Mouse (Mus musculus) stomach, embryonic 15.5 days (tissue): ENCODE results near the gene Cnep1r1. TPM values are rescaled to one million over a fixed set of nuclear protein-coding genes. Genes with fewer than 3 reads are reported as not detected.
A peak's percentile ranks its signal among the peaks of the same experiment; 100 is the strongest.

ENCODE experiments used
- ATAC-seq: fragments of 200-750 bp; cut with Nextera tagmentation; 2 replicates; pipeline ENCODE4 v1.8.0; 2017; ENCODE audit warnings: low read depth, moderate number of reproducible peaks, moderate TSS enrichment; ENCODE audit not compliant: insufficient read depth, low FRiP score
- H3K27ac ChIP-seq: fragments of 300-500 bp; sonication (generic); 2 replicates; pipeline ENCODE4 v1.5.1; 2015; ENCODE audit warnings: mild to moderate bottlenecking, inconsistent platforms
- H3K27me3 ChIP-seq: fragments of 300-500 bp; sonication (generic); replicated peaks from 2 replicates; pipeline ENCODE4 v1.6.1; 2015; ENCODE audit warnings: inconsistent platforms
- H3K36me3 ChIP-seq: fragments of 300-500 bp; sonication (generic); 2 replicates; pipeline ENCODE4 v1.6.1; 2015; ENCODE audit warnings: inconsistent platforms
- H3K4me1 ChIP-seq: fragments of 300-500 bp; sonication (generic); 2 replicates; pipeline ENCODE4 v1.6.1; 2015; ENCODE audit warnings: inconsistent platforms
- H3K4me2 ChIP-seq: fragments of 300-500 bp; sonication (generic); 2 replicates; pipeline ENCODE4 v1.6.1; 2015; ENCODE audit warnings: mild to moderate bottlenecking, inconsistent platforms
- H3K4me3 ChIP-seq: fragments of 300-500 bp; sonication (generic); replicated peaks from 2 replicates; pipeline ENCODE4 v1.5.1; 2015; ENCODE audit warnings: inconsistent platforms
- H3K9ac ChIP-seq: fragments of 300-500 bp; sonication (generic); 2 replicates; pipeline ENCODE4 v1.6.1; 2015; ENCODE audit warnings: inconsistent platforms
- H3K9me3 ChIP-seq: fragments of 300-500 bp; sonication (generic); 2 replicates; pipeline ENCODE4 v1.6.1; 2016; ENCODE audit warnings: inconsistent platforms
- WGBS: fragments of 180-500 bp; shearing (Covaris S2); methylation state at CpG from one replicate; pipeline ENCODE4 v1.1.7; 2015; 5-methylcytosine and 5-hydroxymethylcytosine counted together
- polyA plus RNA-seq: library from polyadenylated mRNA; unstranded; fragments of >200 nt; fragmentation: Nextera tagmentation; extraction: Ambion mirVana; gene quantifications from 2 replicates; pipeline ENCODE4 v1.2.1, GENCODE M21; 2015

Gene Cnep1r1
- polyA plus RNA-seq, 1 experiment from 2014 or later = 51.4 TPM

GRCm38 (mm10) chr8:88137748-88138484 lies 19.3 kb downstream of the Cnep1r1 start, which contains the start of gene Heatr3:
Heatr3 (plus strand) TSS chr8:88137855.
- peaks cover 20% of the 10 kb centered on the region for H3K36me3 ChIP-seq
- H3K4me2 ChIP-seq = peak within 1 kb of the TSS; percentile 84
- H3K27me3 ChIP-seq = no peaks in the 10 kb centered on the region
- peak within 1 kb of the TSS; percentile 92 for H3K27ac ChIP-seq
- WGBS = under 1% methylated on average over 79 of the region's 79 CpGs
- ATAC-seq = peak; percentile 98
- peaks cover 7% of the 10 kb centered on the region; the same call in 1 of the 2 replicates for H3K4me1 ChIP-seq
- peak within 1 kb of the TSS; percentile 74 for H3K9ac ChIP-seq
- peak within 1 kb of the TSS; percentile 97 for H3K4me3 ChIP-seq
- H3K9me3 ChIP-seq = no peaks in the 10 kb centered on the region

GRCm38 (mm10) chr8:88139256-88139655 lies 20.7 kb downstream of the Cnep1r1 start:
- H3K4me1 ChIP-seq = peaks cover 7% of the 10 kb centered on the region; the same call in 1 of the 2 replicates
- no peak overlapping the region for H3K27ac ChIP-seq
- 87% methylated on average over 3 of the region's 3 CpGs for WGBS
- H3K36me3 ChIP-seq = peaks cover 15% of the 10 kb centered on the region
- no peak overlapping the region for H3K4me2 ChIP-seq
- H3K9me3 ChIP-seq = no peaks in the 10 kb centered on the region
- H3K27me3 ChIP-seq = no peaks in the 10 kb centered on the region
- H3K4me3 ChIP-seq = no peak overlapping the region
- no peak for ATAC-seq
- H3K9ac ChIP-seq = no peak overlapping the region

- no peak overlapping the region for H3K9ac ChIP-seq
- 85% methylated on average over 3 of the region's 3 CpGs for WGBS
- peaks cover 10% of the 10 kb centered on the region for H3K36me3 ChIP-seq
- no peaks in the 10 kb centered on the region for H3K9me3 ChIP-seq
- no peak overlapping the region for H3K4me3 ChIP-seq
- no peaks in the 10 kb centered on the region for H3K27me3 ChIP-seq
- peaks cover 7% of the 10 kb centered on the region; the same call in 1 of the 2 replicates for H3K4me1 ChIP-seq
- no peak overlapping the region for H3K27ac ChIP-seq
- no peak overlapping the region for H3K4me2 ChIP-seq
- ATAC-seq = no peak
These were observed 23.1 kb downstream of the Cnep1r1 start for GRCm38 (mm10) chr8:88141629-88142028.

- 81% methylated on average over 5 of the region's 5 CpGs for WGBS
- no peaks in the 10 kb centered on the region for H3K27me3 ChIP-seq
- H3K4me3 ChIP-seq = no peak overlapping the region
These were observed 25.5 kb downstream of the Cnep1r1 start for GRCm38 (mm10) chr8:88144041-88144440.

GRCm38 (mm10) chr8:88150910-88151371 lies 32.4 kb downstream of the Cnep1r1 start:
- no peak overlapping the region for H3K27ac ChIP-seq
- H3K4me1 ChIP-seq = no peaks in the 10 kb centered on the region
- H3K27me3 ChIP-seq = no peaks in the 10 kb centered on the region
- ATAC-seq = no peak
- no peak overlapping the region for H3K4me2 ChIP-seq
- 0 out of 2 replicates have a peak, but pooled peaks cover 8% of the 10 kb centered on the region for H3K36me3 ChIP-seq
- WGBS = 96% methylated on average over 6 of the region's 6 CpGs
- H3K9me3 ChIP-seq = no peaks in the 10 kb centered on the region
- H3K9ac ChIP-seq = no peak overlapping the region
- H3K4me3 ChIP-seq = no peak overlapping the region

More at GRCm38 (mm10) chr8:88144041-88144440, 25.5 kb downstream of the Cnep1r1 start:
- no peaks in the 10 kb centered on the region for H3K9me3 ChIP-seq
- peaks cover 15% of the 10 kb centered on the region for H3K36me3 ChIP-seq
- no peaks in the 10 kb centered on the region for H3K4me1 ChIP-seq
- H3K27ac ChIP-seq = no peak overlapping the region
- H3K9ac ChIP-seq = no peak overlapping the region
- no peak overlapping the region for H3K4me2 ChIP-seq
- no peak for ATAC-seq

GRCm38 (mm10) chr8:88160237-88160995 lies 41.8 kb downstream of the Cnep1r1 start:
- Histone ChIP-seq H3K4me2 (no peak overlapping the region), H3K27me3 (no peaks in the 10 kb centered on the region), H3K9me3 (no peaks in the 10 kb centered on the region), H3K4me1 (no peaks in the 10 kb centered on the region), H3K4me3 (no peak overlapping the region), H3K27ac (no peak overlapping the region), H3K36me3 (peaks cover 51% of the 10 kb centered on the region), H3K9ac (no peak overlapping the region)
- WGBS = 84% methylated on average over 10 of the region's 10 CpGs
- no peak for ATAC-seq

GRCm38 (mm10) chr8:88161439-88161838 lies 42.9 kb downstream of the Cnep1r1 start:
- no peaks in the 10 kb centered on the region for H3K27me3 ChIP-seq
- H3K36me3 ChIP-seq = peaks cover 54% of the 10 kb centered on the region
- no peak for ATAC-seq
- no peaks in the 10 kb centered on the region for H3K4me1 ChIP-seq
- no peaks in the 10 kb centered on the region for H3K9me3 ChIP-seq
- H3K4me2 ChIP-seq = no peak overlapping the region
- 73% methylated on average over 5 of the region's 5 CpGs for WGBS
- no peak overlapping the region for H3K27ac ChIP-seq
- H3K4me3 ChIP-seq = no peak overlapping the region
- H3K9ac ChIP-seq = no peak overlapping the region

- H3K4me1 ChIP-seq = no peaks in the 10 kb centered on the region
- no peak overlapping the region for H3K27ac ChIP-seq
- 0 out of 2 replicates have a peak, but pooled peaks cover 7% of the 10 kb centered on the region for H3K36me3 ChIP-seq
- H3K4me2 ChIP-seq = no peak overlapping the region
- ATAC-seq = no peak
- H3K27me3 ChIP-seq = no peaks in the 10 kb centered on the region
- H3K9me3 ChIP-seq = no peaks in the 10 kb centered on the region
- no peak overlapping the region for H3K9ac ChIP-seq
- H3K4me3 ChIP-seq = no peak overlapping the region
- 85% methylated on average over 7 of the region's 7 CpGs for WGBS
These were observed 56.7 kb downstream of the Cnep1r1 start for GRCm38 (mm10) chr8:88175264-88175663.

- 79% methylated on average over 8 of the region's 8 CpGs for WGBS
These were observed 58.7 kb downstream of the Cnep1r1 start for GRCm38 (mm10) chr8:88177291-88177690.

GRCm38 (mm10) chr8:88183121-88183520 lies 64.6 kb downstream of the Cnep1r1 start:
- Histone ChIP-seq H3K27ac (no peak overlapping the region), H3K4me3 (no peak overlapping the region), H3K9me3 (no peaks in the 10 kb centered on the region), H3K9ac (no peak overlapping the region), H3K4me1 (no peaks in the 10 kb centered on the region), H3K27me3 (no peaks in the 10 kb centered on the region), H3K36me3 (no peaks in the 10 kb centered on the region), H3K4me2 (no peak overlapping the region)
- 82% methylated on average over 2 of the region's 2 CpGs for WGBS
- ATAC-seq = no peak

More at GRCm38 (mm10) chr8:88177291-88177690, 58.7 kb downstream of the Cnep1r1 start:
- Histone ChIP-seq H3K27ac (no peak overlapping the region), H3K4me2 (no peak overlapping the region), H3K4me1 (no peaks in the 10 kb centered on the region), H3K9ac (no peak overlapping the region), H3K27me3 (no peaks in the 10 kb centered on the region), H3K9me3 (no peaks in the 10 kb centered on the region), H3K4me3 (no peak overlapping the region), H3K36me3 (no peaks in the 10 kb centered on the region)
- no peak for ATAC-seq
